Mouse (Mus musculus): ENCODE data around the gene 5330417H12Rik.

DNA sequence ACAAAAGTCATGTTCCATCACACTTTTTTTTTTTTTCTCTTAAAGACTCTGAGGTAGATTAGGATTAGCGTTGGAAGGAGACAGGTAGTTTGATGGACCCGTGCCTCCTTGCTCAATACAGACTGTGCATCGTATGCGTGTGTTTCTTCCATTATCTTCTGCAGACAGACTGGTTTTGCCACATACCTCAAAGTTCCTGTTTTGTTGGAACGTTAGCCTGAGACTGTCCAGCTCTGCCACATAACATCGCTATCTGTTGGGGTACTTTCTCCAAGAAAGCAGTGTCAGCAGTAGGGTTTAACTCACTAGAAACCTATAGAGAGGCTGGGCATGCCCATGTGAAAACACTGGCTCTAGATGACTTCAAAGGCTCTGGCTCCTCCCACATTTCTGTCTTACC is 31.5 kb upstream of the 5330417H12Rik start:
- no peak for TF ChIP-seq EP300 (IDR thresholded peaks at IDR 0.05; ENCODE audit: low read depth)
- no peak for TF ChIP-seq CTCF (IDR thresholded peaks at IDR 0.05; ENCODE audit: low read depth)
